Mouse (Mus musculus): ENCODE results near the gene Olfr1135. TPM values are rescaled to one million over a fixed set of nuclear protein-coding genes. Genes with fewer than 3 reads are reported as not detected.

Olfr1135 gene
- polyA plus RNA-seq, 1 experiment from 2014 or later, result not detected

- Histone ChIP-seq H3K9ac (replicated peaks) (no peak within 1 kb of the TSS), H3K27ac (ENCODE audit: low read depth) (no peak within 1 kb of the TSS), H3K4me1 (ENCODE audit: insufficient read depth) (no peaks in the 10 kb centered on the region), H3K27me3 (ENCODE audit: insufficient read depth, low read length) (no peaks in the 10 kb centered on the region), H3K36me3 (replicated peaks; ENCODE audit: insufficient read depth, low read length) (no peaks in the 10 kb centered on the region), H3K4me3 (ENCODE audit: low read depth, low read length) (no peak within 1 kb of the TSS), H3K4me2 (ENCODE audit: low read depth, low read length) (no peak within 1 kb of the TSS), H3K9me3 (ENCODE audit: low read length) (no peaks in the 10 kb centered on the region)
- no peak for DNase-seq
- TF ChIP-seq EP300 (IDR thresholded peaks at IDR 0.05; ENCODE audit: low read depth), result no peak
- WGBS (ENCODE audit: insufficient replicate concordance), result 58% methylated on average over 3 of the region's 3 CpGs
- no peak for ATAC-seq
These were observed 46.7 kb downstream of the Olfr1135 start, which contains the start of gene Olfr1131 for GRCm38 (mm10) chr2:87626804-87627203. Olfr1131 (plus strand) TSS chr2:87627104.

Other genes starting within 250 kb of the Olfr1135 start
- gene Olfr1124, start 243.4 kb downstream of the Olfr1135 start, polyA plus RNA-seq (2015; fragmentation: Nextera tagmentation; extraction: Ambion mirVana), result not detected in 2 replicates
- not detected in 2 replicates for gene Olfr1126, start 219.7 kb downstream of the Olfr1135 start, polyA plus RNA-seq (2015; fragmentation: Nextera tagmentation; extraction: Ambion mirVana)
- gene Pramel7, start 176.6 kb downstream of the Olfr1135 start, polyA plus RNA-seq (2015; fragmentation: Nextera tagmentation; extraction: Ambion mirVana), result not detected in 2 replicates
- gene Pramel6, start 167.1 kb downstream of the Olfr1135 start, polyA plus RNA-seq (2015; fragmentation: Nextera tagmentation; extraction: Ambion mirVana), result not detected in 2 replicates
- not detected in 2 replicates for gene Olfr153, start 141.9 kb downstream of the Olfr1135 start, polyA plus RNA-seq (2015; fragmentation: Nextera tagmentation; extraction: Ambion mirVana)
- gene Olfr1128, start 128.1 kb downstream of the Olfr1135 start, polyA plus RNA-seq (2015; fragmentation: Nextera tagmentation; extraction: Ambion mirVana), result not detected in 2 replicates
- gene Olfr1129, start 99.8 kb downstream of the Olfr1135 start, polyA plus RNA-seq (2015; fragmentation: Nextera tagmentation; extraction: Ambion mirVana), result not detected in 2 replicates
- not detected in 2 replicates for gene Olfr1130, start 67.5 kb downstream of the Olfr1135 start, polyA plus RNA-seq (2015; fragmentation: Nextera tagmentation; extraction: Ambion mirVana)
- not detected in 2 replicates for gene Olfr1131, start 46.6 kb downstream of the Olfr1135 start, polyA plus RNA-seq (2015; fragmentation: Nextera tagmentation; extraction: Ambion mirVana)
- gene Olfr1132, start 36.1 kb downstream of the Olfr1135 start, polyA plus RNA-seq (2015; fragmentation: Nextera tagmentation; extraction: Ambion mirVana), result not detected in 2 replicates
- gene Olfr1133, start 26.3 kb downstream of the Olfr1135 start, polyA plus RNA-seq (2015; fragmentation: Nextera tagmentation; extraction: Ambion mirVana), result not detected in 2 replicates
- not detected in 2 replicates for gene Olfr1134, start 15.2 kb downstream of the Olfr1135 start, polyA plus RNA-seq (2015; fragmentation: Nextera tagmentation; extraction: Ambion mirVana)
- gene Olfr1136, start 20.3 kb upstream of the Olfr1135 start, polyA plus RNA-seq (2015; fragmentation: Nextera tagmentation; extraction: Ambion mirVana), result not detected in 2 replicates
- gene Olfr1137, start 39.5 kb upstream of the Olfr1135 start, polyA plus RNA-seq (2015; fragmentation: Nextera tagmentation; extraction: Ambion mirVana), result not detected in 2 replicates
- not detected in 2 replicates for gene Olfr1138, start 66.3 kb upstream of the Olfr1135 start, polyA plus RNA-seq (2015; fragmentation: Nextera tagmentation; extraction: Ambion mirVana)
- not detected in 2 replicates for gene Olfr1140, start 70.1 kb upstream of the Olfr1135 start, polyA plus RNA-seq (2015; fragmentation: Nextera tagmentation; extraction: Ambion mirVana)
- not detected in 2 replicates for gene Olfr1141, start 80.3 kb upstream of the Olfr1135 start, polyA plus RNA-seq (2015; fragmentation: Nextera tagmentation; extraction: Ambion mirVana)
- gene Olfr152, start 105.8 kb upstream of the Olfr1135 start, polyA plus RNA-seq (2015; fragmentation: Nextera tagmentation; extraction: Ambion mirVana), result not detected in 2 replicates
- gene Olfr1143, start 126.9 kb upstream of the Olfr1135 start, polyA plus RNA-seq (2015; fragmentation: Nextera tagmentation; extraction: Ambion mirVana), result not detected in 2 replicates
- gene Olfr1145, start 136.2 kb upstream of the Olfr1135 start, polyA plus RNA-seq (2015; fragmentation: Nextera tagmentation; extraction: Ambion mirVana), result not detected in 2 replicates
- not detected in 2 replicates for gene Olfr1148, start 156.9 kb upstream of the Olfr1135 start, polyA plus RNA-seq (2015; fragmentation: Nextera tagmentation; extraction: Ambion mirVana)
- gene Olfr1150-ps1, start 170.3 kb upstream of the Olfr1135 start, polyA plus RNA-seq (2015; fragmentation: Nextera tagmentation; extraction: Ambion mirVana), result not detected in 2 replicates
- gene Olfr1151, start 182.2 kb upstream of the Olfr1135 start, polyA plus RNA-seq (2015; fragmentation: Nextera tagmentation; extraction: Ambion mirVana), result not detected in 2 replicates
- gene Olfr1152, start 192.8 kb upstream of the Olfr1135 start, polyA plus RNA-seq (2015; fragmentation: Nextera tagmentation; extraction: Ambion mirVana), result not detected in 2 replicates
- not detected in 2 replicates for gene Olfr1153, start 221.3 kb upstream of the Olfr1135 start, polyA plus RNA-seq (2015; fragmentation: Nextera tagmentation; extraction: Ambion mirVana)
- not detected in 2 replicates for gene Olfr1154, start 231.5 kb upstream of the Olfr1135 start, polyA plus RNA-seq (2015; fragmentation: Nextera tagmentation; extraction: Ambion mirVana)